Mouse (Mus musculus) megakaryocyte, embryonic 14.5 days (primary cell): ENCODE measurements around the gene Slc26a8.
A peak's percentile ranks its signal among the peaks of the same experiment; 100 is the strongest.

Source experiments
- FLI1 ChIP-seq: IDR thresholded peaks from 2 replicates; pipeline ENCODE4 v1.6.1; 2012; ENCODE audit warnings: low read length, inconsistent platforms, mixed read lengths
- GATA1 ChIP-seq: IDR thresholded peaks from 3 replicates; pipeline ENCODE4 v1.6.1; 2012; ENCODE audit warnings: mixed read lengths, low read length, inconsistent platforms, borderline replicate concordance

DNA sequence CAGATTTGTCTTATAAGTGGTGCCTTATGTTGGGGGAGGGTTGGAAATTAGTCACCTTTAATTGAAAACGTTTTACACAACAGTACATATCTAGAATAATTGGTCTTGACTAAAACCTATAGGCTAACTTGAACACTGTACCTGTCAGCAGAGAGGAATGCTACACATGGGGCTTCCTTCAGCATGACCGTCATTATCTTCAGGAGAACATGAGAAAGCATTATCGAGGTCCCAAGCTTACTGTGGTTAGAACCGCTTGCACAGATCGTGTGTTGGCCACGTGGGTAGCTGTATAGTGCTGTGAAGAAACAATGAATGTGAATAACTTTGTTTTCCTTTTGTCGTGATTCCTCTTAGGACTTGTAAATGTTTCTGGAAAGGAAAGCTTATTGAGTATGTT, 9.8 kb upstream of the Slc26a8 start:
- peak; percentile 16; the same call in 1 of the 3 replicates for TF ChIP-seq GATA1
- TF ChIP-seq FLI1 = no peak
